Mouse (Mus musculus) cerebellum, postnatal 25 days (tissue): ENCODE results near the gene Habp4.

Source experiments
- DNase-seq, 2 experiments: peaks; one replicate each; pipeline ENCODE4 v3.0.0; 2021; ENCODE audit warnings: mixed read lengths in 2 of 2

Habp4 gene

DNA sequence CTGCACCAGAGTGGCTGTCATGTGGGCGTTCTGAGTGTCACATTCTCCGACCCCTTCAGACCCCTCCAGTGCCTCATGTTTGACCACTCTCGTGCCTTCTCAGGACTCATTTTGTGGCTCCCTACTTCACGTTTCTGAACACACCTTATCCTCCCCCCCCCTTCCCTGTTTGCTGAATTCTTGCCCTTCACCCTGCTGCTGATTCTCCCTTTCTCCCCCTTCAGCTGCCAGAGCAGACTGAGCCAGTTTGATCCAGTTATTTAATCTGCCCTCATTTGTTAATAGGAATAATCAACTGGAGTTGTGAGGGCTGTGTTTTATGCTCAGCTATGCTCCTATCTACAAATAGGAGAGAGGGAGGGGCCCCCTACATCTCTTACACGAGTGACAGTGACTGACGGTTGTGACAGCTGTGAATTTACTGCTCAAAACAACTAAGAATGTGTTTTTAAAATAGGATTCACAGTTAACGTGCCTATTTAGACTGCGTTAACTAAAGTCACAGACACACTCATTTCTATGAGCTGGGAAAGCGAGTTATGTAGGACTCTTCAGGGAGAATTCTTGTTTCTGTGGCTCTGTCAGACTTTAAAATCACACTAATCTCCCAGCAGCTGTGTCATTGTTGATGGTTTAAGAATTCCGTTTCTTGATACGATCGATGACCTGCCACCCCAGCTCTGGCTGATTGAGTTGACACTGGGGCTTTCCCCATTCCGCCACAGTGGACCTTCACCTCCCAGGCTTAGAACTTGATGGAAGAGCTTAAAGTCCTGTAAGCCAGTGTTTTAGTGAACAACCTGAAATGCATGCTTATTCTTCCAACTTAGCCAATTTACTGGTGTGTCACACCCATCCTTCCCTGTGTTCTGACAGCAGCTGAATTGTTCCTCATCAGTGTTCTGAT, 17.4 kb downstream of the Habp4 start:
- no peak for DNase-seq

DNA sequence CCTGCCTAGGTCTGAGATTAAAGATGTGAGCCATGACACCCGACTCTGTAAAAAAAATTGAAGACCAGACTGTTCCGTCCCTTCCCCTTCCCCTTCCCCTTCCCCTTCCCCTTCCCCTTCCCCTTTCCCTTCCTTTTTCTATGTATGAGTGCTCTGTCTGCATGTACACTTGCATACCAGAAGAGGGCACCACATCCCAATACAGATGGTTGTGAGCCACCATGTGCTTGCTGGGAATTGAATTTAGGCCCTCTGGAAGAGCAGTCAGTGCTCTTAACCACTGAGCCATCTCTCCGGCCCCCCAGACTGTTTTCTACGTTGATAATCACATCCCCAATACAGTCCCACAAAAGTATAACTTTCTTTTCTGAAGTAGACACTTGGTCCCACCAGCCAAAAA, 18.7 kb downstream of the Habp4 start:
- no peak for DNase-seq

DNA sequence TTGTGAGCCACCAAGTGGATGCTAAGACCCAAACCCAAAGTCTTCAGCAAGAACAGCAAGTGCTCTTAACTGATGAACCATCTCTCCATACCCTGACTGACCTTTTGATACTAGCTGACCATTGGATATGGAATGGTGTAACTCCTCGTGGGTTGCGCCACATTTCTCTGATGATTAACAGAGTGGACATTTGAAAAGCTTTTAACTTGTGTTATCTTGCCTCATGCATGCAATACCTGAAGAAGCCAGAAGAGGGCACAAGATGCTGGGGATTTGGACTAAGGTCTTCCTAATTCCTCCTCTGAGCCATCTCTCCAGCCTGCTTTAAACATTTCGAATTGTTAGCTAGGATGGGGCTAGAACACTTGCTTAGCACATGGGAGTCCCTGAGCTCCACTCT, 19.3 kb downstream of the Habp4 start:
- DNase-seq, result peak; percentile 27 to 74

DNA sequence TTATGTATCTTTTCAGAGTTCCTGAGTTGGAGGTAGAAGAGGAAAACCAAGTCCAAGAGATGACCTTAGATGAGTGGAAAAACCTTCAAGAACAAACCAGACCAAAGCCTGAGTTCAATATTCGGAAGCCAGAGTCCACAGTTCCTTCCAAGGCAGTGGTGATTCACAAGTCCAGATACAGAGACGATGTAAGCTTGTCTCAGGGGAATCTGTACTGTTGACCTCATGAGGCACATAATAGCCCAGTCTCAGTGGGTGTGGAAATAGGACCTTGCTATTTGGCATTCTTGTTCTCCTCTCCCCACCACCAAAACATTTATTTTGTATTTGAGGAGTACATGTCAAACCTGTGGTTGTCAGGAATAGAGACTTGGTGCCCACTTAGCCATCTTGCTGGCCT, 20.5 kb downstream of the Habp4 start:
- no peak for DNase-seq

DNA sequence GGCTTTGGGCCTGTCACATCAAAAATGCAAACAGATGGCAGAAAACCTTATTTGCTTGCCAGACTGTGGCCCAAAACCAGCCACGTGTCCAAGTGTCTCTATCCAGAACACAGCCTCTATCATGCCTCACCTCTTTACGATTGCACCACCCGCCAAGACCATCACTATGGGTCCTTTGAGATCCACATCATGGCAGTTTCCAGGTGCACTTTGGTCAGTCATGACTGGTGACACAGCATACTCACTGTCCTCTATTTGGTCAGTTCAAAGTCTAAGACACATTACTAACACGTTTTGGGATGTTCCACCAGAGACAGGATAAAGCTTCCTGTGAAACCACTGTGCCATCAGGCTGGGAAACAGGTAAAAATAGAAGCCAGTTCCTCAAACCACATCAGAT, 22.0 kb downstream of the Habp4 start:
- peak in 1 of 2 experiments; percentile 15 for DNase-seq

DNA sequence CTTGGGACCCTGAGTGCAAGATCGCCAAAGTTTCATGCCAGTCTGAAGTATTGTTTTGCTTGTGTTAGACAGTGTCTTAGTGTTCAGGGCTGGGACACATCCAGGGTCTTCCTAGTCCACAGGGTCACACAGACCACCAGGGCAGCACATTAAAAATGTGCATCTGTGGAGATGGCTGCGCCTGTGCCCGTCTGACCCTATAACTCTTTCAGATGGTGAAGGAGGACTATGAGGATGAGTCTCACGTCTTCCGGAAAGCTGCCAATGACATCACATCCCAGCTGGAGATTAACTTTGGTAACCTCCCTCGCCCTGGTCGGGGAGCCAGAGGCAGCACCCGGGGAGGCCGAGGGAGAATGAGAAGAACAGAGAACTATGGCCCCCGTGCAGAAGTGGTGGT, 22.7 kb downstream of the Habp4 start:
- DNase-seq, result no peak

DNA sequence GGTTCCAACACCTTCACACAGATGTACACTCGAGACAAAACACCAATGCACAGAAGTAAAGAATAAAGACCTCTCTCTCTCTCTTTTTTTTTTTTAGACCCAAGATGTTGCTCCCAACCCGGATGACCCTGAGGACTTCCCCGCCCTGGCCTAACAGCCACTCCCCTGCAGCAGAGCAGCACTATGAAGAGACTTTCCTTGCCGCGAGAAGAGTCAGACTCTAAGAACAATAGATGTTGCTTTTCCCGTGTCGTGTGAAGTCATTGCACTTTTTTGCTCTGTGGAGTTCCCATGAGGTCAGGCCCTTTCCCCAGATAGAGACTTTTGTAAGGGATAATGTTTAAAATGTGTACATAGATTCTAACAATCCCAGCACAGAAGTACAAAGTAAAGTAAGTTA, 23.6 kb downstream of the Habp4 start:
- no peak for DNase-seq

DNA sequence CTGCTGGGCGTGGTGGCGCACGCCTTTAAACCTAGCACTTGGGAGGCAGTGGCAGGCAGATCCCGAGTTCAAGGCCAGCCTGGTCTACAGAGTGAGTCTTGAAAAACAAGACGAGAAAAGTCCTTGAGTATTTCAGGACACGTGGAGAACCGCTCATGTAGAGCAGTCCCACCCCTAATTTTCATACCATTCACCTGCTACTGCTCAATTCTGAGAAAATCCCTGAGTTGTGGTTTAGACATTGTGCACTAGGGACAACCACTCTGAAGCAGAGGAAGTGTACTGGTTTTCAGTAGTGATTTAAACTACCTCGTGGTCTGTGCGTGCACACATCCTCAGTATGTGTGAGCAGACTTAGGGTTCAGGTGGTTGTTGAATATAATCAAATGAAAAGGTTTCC, 24.0 kb downstream of the Habp4 start:
- no peak for DNase-seq

DNA sequence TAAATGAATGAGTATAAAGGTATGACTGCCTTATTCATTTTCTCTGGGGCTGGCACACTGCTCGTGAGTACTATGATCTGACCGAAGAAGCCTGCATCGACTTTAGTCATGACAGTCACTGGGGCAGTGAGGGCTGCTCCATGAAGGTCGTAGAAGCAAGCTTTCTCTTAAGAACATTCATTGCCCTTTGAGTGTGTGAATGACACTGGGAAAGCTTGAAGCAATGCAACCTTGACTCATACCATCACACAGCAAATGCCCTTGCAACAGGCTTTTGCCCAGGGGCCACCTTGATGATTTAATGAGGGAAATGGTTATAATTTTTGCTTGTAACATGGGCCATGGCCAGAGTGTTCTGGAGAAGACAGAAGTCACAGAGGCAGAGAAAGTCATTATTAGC, 24.9 kb downstream of the Habp4 start:
- no peak for DNase-seq

DNA sequence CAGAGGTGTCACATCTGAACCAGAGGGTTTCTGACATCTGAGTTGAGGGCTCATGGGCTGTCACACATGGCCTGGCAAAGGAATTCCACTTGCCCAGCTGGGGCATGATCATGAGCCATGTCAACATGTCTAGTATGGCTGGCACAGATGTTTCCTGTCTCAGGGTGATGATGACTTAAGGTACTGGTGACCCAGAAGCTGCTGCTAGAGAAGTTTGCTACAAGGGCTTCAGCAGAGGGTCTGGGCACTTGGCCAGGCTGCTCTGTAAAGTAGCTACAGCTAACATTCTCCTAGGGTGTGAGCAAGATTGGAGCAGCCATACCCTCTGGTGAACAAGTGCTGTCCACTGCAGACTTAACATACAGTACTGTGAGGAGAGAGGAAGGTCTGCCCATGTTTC, 25.4 kb downstream of the Habp4 start:
- no peak for DNase-seq

DNA sequence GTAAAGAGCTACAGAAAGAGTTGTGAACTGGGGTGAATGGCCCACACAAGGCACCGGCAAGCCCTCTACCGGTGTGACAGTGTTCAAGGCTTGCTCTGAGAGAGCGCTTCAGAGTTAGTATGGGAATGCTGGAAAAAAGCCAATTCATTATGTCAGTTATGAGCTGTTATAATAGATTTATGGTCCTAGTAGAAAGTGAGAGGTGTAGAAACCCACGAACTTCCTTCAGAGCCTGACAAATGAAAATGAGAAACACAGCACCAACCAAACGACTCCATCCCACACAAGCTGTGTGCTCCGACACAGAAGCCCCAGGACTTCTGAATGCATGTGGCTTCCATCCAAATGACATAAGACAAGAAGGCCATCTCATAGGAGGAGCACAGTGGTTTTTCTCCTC, 36.3 kb downstream of the Habp4 start:
- DNase-seq, result no peak

DNA sequence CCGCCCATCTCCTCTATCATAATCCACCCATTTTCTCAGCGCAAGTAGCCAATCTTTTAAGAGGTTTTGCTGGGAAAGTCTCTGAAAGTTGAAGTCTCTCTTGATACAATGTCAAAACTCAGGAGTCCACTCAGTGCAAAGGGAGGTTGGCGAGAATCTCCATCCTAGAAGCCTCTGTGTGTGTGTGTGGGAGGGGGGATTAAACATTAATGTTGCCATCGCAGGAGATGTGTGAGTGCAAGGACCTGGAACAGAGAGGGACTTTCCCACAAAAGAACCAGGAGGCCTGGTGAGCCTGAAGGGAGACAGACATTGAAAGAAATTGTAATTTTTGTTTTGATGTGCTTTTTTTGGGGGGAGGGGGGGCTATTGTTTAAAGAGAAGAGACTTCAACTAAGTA, 36.7 kb downstream of the Habp4 start:
- no peak for DNase-seq

DNA sequence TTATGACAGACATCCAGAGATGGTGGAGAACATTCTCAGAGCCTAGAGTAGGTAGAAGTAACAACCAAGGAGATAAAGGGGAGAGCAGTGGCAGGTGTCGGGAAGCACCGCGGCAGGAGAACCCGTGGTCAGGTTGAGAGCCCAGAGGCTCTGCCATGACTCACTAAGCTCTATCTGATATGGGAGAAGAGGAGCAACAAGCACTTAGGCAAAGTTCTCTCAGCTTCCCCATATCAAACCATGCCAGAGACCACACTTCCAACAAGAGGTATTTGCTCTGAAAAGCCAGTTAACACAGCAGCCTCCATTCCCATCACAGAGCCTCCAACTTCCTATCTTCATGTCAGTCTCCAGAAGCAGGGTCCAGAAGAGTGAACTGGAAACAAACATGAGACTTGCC, 39.3 kb downstream of the Habp4 start:
- DNase-seq, result no peak

DNA sequence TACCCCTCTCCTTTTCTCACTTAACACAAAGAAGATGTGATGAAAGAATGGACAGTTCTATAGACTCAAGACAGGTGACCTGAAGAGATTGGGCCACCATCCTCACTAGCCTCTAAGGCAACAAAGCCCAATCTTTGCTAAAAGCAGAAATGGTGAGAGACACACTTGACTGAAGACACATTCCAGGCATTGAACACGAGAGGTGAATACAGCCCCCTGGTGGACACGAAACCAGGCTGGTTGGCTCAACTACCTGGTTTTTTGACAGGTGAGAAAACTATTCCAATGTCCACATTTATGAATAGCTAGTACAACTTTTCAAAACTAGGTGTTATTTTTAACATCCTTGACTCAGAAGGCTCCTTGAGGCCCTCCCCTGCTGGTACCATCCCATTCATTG, 43.1 kb downstream of the Habp4 start:
- DNase-seq, result no peak

DNA sequence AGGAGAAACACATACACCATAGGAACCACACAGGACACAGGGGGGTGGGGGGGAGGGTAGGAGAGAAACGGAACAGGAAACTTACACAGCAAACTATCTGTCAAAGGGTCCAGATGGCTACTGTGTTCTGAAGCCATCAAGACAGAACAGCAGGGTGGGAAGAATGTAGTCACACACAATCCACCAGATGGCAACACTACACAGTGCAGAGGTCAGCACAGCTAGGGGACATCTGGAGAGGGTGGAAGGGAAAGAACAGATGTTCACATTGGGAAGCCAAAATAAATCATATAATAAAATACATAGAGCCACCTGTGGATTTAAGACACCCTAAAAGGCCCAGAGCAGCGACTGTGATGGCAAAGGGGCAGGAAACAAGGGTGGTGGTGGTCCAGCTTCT, 43.6 kb downstream of the Habp4 start:
- no peak for DNase-seq

DNA sequence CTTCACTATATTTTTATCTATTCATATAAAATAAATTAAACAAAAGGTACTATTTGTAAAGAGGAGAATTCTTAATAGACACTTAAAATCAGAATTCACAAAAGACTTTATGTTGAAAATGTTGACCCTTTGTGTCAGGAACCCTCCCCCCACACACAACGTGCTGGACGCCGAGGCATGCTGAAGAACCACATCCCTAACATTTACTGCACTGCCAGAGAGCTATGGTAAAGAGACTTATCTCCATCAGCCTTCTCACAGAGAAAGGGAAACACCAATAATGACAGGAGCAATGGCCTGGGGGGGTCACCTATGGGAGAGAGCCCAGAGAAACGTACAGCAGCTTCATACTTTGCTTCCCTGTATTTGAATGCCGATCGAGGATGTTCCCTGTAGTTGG, 46.5 kb downstream of the Habp4 start:
- no peak for DNase-seq

DNA sequence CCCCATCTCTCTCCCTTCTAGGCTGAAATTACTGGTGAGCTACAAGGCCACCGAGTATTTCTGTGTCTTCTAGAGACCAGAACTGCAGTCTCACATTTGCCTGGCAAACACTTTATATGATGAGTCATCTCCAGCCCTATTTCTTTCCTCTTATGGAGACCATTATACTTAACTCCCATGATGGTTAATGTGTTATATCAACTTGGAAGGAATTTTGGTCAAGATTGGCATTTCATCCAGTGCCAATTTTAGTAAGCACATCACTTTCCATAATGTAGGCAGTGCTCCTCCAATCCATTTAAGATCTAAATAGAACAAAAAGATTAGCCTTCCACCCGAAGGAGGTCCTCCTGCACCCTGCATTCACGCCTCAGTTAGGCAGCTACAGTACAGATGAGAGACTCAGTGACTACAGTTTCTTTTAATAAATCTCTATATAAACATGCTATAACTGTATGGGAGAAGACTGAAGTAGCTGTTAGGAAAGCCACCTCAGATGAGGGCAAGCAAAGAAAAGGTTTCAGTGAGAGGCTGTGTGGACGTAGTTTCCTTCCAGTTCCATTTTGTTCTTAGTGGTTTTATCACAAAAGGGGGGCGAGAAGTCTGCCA, 50.5 kb downstream of the Habp4 start:
- no peak for DNase-seq

DNA sequence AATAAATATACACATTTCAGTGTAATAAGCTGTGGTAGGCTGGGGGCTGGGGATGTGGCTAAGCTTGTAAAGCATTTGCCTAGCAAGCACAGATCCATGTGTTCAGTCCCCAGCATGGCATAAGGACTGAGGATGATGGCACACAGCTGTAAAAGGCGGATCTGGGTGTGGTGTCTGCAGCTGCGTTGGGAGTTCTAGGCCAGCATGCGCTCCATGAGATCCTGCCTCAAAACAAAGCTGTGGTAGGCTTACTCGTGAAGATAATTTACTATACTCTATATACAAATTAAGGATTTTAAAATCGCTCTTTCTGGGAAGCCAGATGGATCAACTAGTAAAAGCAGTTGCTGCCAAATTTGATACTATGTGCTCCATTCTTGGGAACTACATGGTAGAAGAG, 53.3 kb downstream of the Habp4 start:
- no peak for DNase-seq

DNA sequence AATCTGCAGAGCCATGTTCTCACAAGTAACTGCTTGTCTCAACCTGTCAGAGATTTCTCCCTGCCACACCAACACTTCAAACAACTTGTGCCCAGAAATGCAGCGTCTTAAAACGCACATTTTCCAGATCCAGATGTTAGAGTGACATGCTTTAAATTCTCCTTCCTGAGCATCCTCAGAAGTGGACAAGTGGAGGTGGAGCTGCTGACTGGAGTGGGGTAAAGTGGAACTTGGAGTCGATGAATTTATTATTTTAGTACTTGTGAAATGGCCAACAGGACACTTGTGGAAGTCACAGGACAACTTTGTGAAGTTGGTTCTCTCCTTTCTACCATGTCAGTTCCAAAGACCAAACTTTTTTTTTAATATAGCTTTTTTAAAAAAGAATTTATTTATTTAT, 64.1 kb downstream of the Habp4 start:
- DNase-seq, result no peak

DNA sequence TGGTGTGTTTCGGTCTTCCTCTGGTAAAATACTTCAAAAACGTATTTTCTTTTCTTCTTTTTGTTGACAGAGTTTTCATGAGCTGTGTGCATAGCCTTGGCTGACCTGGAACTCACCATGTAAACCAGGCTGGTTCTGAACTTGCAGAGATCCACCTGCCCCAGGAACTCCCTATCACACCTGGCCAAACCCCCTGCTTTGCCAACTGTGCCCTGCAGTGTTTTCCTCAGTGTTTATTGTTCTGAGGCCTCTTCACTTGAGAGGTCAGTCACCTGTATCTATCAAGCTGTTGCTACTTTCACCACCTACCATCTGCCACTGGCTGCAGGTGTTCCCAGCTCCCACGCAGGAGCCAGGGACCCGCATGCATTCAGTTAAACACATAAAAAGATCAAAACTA, 65.1 kb downstream of the Habp4 start:
- no peak for DNase-seq

DNA sequence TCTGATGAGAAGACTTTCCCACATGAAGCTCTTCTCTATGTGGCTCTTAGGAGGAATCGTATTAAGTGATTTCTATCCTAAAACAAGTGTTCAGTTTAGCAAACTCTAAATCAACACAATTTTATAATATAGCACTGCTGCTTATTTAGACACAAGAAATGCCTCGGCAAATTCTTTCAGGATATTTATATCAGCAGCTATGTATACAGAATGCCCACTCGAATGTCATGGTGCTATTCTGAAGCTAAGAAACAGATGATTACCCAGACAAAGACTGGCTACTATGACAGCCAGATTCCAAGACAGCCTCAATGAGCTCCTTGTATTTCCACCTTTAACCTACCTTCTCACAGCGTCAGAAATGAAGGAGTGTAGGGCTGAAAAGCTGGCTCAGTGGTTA, 71.5 kb downstream of the Habp4 start:
- DNase-seq, result no peak

DNA sequence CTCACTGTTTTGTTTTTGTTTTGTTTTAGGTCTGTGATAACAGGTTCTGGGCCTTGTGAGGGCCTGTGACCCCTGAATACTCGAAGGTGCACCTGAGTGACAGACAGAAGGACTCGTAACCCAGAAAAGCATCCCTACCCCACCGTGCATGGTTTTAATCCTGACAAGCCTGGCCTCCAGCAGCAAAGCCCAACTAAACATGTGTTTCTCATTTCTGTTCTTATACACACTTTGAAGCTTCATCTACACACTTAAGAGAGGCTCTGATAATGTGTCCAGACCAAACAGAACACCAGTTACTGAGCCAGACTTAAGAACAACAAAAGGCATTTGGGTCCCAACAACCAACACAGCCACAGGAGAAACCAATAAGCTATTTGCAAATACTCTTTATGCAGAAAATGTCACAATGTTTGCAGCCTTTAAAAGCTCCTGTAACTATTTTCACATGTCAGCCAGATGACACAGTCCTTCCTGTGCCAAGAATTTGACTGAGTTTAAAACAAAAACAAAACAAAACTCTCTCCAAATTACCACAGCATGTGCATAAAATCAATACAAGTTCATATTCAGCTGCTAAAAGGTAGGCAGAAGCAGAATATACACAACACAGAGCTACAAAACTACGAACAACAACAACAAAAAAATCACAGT, 73.6 kb downstream of the Habp4 start:
- no peak for DNase-seq

DNA sequence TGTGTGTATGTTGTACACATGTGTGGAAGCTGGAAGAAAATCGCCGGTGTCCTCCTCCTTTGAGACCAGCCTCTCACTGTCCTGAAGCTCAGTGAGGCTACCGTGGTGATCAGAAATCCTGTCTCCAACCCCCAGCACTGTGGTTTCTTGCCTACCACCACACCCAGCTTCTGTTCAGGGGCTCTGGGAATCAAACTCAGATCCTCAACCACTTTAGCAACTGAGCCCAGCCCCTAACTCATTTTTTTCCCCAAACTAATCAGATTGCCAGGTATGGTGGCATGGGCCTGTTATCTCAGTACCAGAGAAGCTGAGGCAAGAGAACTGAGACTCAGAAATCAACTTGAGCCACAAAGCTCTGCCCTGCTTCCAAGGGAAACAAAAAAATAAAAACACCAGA, 74.2 kb downstream of the Habp4 start:
- no peak for DNase-seq
